Mouse (Mus musculus) urinary bladder, postnatal 25 days (tissue): ENCODE results near the gene Tmem80.

Experiments used
- DNase-seq: peaks from one replicate; pipeline ENCODE4 v3.0.0; 2022; ENCODE audit warnings: low spot score

Tmem80 gene

GRCm38 (mm10) chr7:141327469-141328372 lies at the start of gene Tmem80, which contains the start of gene Deaf1:
TSS of gene Tmem80 (plus strand) at chr7:141327739.
TSS of gene Deaf1 (minus strand) at chr7:141327690.
- peak; percentile 97 for DNase-seq

GRCm38 (mm10) chr7:141278766-141279590 lies 48.6 kb upstream of the Tmem80 start, which contains the start of gene Sct:
TSS of gene Sct (minus strand) at chr7:141279133.
- no peak for DNase-seq

GRCm38 (mm10) chr7:141281442-141281841 lies 46.1 kb upstream of the Tmem80 start:
- DNase-seq, result no peak

DNA sequence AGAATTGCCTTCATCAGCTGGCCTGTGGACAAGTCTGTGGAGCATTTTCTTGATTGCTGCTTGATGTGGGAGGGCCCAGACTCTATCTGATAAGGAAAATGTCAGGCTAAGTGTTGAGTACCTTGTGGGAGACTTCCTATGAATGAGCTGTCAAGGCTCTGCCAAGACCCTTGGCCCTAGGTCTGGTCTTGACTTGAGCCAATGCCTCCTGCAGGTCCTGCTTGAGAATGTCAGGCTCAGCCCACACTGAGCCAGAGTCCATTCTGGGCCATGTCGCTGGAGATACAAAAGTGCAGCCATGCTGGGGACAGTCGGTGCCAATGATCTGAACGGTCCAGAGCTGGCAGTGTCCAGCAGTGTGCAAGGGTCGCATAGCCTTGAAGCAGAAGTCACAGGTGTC lies 44.8 kb upstream of the Tmem80 start:
- DNase-seq, result no peak

DNA sequence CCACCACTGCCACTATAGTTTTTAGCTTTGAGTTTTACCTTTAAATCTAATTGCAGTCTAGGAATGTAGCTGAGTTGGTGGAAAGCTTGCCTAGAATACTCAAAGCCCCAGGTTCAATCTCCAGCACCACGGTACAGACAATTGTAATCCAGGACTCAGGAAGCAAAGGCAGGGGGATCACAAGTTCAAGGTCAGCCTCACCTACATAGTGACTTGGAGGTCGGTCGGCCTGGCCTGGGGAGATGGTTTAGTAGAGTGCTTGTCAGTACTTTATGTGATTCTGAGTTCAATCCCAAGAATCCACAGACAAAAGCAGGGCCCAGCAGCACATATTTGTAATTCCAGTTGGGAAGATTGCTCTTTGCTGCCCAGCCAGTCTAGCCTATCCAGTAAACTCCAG lies 39.5 kb upstream of the Tmem80 start:
- DNase-seq, result no peak

GRCm38 (mm10) chr7:141291921-141292582 lies 35.5 kb upstream of the Tmem80 start, which contains the start of gene Drd4:
TSS of gene Drd4 (plus strand) at chr7:141292006.
- DNase-seq, result no peak

GRCm38 (mm10) chr7:141292583-141293388 lies 34.8 kb upstream of the Tmem80 start:
- no peak for DNase-seq

DNA sequence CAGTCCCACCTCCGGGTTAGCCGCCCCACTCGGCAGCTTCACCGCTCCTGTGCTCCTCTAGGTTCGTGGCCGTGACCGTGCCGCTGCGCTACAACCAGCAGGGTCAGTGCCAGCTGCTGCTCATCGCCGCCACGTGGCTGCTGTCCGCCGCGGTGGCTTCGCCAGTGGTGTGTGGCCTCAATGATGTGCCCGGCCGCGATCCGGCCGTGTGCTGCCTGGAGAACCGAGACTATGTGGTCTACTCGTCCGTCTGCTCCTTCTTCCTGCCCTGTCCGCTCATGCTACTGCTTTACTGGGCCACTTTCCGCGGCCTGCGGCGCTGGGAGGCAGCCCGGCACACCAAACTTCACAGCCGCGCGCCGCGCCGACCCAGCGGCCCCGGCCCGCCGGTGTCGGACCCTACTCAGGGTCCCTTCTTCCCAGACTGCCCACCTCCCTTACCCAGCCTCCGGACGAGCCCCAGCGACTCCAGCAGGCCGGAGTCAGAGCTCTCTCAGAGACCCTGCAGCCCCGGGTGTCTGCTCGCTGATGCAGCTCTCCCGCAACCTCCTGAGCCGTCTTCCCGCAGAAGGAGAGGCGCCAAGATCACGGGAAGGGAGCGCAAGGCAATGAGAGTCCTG lies 33.6 kb upstream of the Tmem80 start:
- no peak for DNase-seq

- DNase-seq, result no peak
Measured at GRCm38 (mm10) chr7:141294479-141294878, 33.1 kb upstream of the Tmem80 start.

DNA sequence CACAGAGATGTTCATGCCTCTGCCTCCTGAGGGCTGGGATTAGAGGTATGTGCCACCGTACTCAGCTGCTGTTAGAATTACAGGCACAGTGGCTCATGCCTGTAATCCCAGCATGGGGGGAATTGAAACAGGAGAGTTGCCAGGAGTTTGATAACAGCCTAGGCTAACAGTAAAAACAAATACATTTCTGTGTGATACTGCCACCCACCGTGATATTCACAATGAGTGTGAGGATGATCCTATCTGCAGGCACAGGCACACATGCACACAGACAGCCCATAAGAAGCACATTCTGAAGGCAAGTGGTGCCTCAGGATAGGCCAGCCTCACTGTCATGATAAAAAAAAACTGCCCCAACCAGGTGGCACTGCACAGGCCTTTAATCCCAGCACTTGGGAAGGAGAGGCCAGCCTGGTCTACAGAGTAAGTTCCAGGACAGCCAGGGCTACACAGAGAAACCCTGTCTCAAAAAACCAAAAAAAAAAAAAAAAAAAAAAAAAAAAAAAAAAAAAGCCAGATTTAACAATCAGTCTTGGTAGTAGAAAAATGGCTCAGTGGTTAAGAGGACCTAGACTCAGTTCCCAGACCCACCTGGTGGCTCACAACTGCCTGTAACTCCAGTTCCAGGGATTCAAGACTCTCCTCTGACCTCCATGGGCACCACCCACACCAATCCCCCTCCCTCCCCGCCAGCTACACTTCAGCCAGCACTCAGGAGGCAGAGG lies 29.5 kb upstream of the Tmem80 start:
- DNase-seq, result no peak

- DNase-seq, result no peak
Measured at GRCm38 (mm10) chr7:141299175-141299574, 28.4 kb upstream of the Tmem80 start.

DNA sequence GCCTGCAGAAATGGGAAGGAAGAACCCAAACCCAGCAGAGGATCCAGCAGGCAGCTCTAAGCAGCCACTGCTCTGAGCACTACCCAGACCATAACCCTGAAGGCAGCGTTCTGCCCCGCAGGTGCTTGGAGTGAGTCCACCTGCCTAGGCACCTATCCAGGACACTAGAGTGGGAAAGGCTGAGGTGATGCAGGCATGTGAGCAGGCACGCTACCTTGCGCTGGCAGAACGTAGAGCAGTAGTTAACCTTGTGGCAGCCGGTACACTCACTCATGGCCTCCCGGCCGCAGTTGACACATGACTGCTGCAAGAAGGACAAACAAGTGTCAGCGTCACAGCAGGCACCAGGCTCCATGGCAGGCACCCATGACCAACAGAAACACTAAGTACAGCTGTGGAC lies 26.2 kb upstream of the Tmem80 start:
- no peak for DNase-seq

DNA sequence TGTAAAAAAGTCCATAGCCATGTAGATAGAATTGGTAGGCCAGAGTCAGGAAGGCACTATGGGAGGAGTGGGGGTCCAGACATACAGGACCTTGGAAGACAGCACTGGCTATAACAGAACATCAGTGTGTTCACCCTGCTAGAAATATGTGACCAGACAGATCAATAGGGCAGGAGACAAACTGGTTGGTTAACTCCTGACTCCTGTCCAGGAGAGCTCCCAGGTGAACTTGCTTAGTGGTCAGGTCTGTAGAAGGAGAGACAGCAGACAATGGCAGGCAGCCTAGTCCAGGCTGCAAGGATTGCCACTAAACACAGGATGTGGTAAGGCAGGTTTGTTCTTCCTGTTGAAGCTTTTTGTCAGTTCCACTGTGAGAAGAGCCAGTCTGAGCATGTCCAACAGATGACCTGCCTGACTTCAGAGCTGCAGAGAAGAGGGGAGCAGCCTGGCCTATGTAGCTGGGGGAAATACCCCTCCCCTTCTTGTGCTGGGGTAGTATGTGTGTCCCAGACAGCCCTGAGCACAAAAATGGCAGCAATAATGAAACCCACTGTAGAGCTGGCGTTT lies 24.8 kb upstream of the Tmem80 start:
- DNase-seq, result no peak

- no peak for DNase-seq
Measured at GRCm38 (mm10) chr7:141304537-141304936, 23.0 kb upstream of the Tmem80 start.

DNA sequence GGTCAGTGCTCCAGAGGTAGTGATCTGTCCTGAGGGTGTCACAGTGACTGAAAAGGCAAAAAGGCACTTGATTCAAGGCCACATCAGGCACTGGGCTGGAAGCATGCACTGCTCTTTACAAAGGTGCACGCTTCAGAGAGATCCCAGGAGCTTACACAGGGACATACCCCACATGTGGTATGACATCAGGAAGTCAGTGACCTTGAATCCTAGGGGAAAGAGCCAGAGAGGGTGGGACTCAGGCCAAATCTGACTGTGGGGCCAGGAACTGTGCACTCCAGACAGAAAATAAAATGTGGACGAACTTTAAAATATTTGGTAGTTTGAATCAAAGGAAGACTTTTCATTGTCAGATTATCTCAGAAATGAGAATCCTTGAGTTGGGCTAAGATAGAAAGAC lies 13.1 kb upstream of the Tmem80 start:
- DNase-seq, result no peak

DNA sequence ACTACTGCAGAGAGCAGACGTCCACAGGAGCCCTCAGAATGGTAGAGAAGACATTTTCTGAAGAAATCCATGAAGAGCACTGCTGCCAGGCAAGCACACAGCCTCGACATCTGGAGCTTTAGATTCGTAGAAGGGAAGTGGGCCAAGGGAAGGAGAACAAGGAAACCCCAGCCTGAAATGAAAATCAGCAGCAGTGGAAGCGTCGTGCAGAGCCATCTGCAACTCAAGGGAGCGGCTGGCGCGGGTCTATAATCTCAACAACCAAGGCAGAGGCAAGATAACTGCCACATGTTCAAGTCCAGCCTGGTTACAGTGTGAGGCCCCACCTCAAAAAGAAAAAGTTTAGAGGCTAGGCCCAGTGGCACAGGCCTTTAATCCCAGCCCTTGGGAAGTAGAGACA lies 12.5 kb upstream of the Tmem80 start:
- no peak for DNase-seq

GRCm38 (mm10) chr7:141315974-141316373 lies 11.6 kb upstream of the Tmem80 start:
- DNase-seq, result no peak

DNA sequence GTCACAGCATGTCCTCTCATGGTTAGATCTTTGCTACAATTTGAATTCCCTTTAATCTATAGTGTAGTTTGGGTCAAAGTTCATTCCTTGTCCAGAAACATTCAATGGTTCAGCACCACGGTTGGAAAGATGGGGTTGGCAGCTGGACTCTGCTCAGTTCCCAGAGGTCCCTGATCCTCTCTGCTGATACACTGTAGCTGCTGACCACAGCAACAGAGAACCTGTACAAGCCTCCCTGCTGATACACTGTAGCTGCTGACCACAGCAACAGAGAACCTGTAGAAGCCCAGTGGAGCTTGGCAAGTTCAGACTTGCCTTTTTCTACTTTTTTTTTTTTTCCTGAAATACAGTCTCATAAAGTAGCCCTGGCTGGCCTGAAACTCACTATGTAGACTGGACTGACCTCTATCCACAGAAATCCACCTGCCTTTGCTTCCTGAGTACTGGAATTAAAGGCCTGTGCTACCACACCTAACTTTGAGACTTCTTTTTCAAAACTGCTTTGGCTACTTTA lies 9.9 kb upstream of the Tmem80 start:
- no peak for DNase-seq

- no peak for DNase-seq
Measured at GRCm38 (mm10) chr7:141319446-141319845, 8.1 kb upstream of the Tmem80 start.

- no peak for DNase-seq
Measured at GRCm38 (mm10) chr7:141324686-141325085, 2.9 kb upstream of the Tmem80 start.
